8 mouse cellular contexts compared by ENCODE assay signal in genomic region chr5:110652719-110653648, GRCm38 (mm10). TPM values are rescaled to one million over a fixed set of nuclear protein-coding genes. Genes with fewer than 3 reads are reported as not detected.
DNase-seq lines count a peak whose midpoint lies in the region; ATAC-seq and TF ChIP-seq lines count a peak whose summit lies in the region.

Gene Noc4l (minus strand): TSS chr5:110653417.
Gene Ddx51 (plus strand): TSS chr5:110653451.

- peak; percentile 98 for DNase-seq in MN1 (ENCODE audit: low spot score)
- peak; percentile 91 for DNase-seq in cerebellum, adult 9-10 months
- DNase-seq in hindbrain, embryonic 10.5 days (ENCODE audit: low spot score), result peak; percentile 95
- peak; percentile 93 for DNase-seq in layer of hippocampus, adult 9-11 months
- DNase-seq in lung, postnatal 0 days (ENCODE audit: low spot score), result peak; percentile 96
- peak; percentile 98 for DNase-seq in ovary, postnatal 14 days (ENCODE audit: low spot score)
- DNase-seq in thymus, postnatal 14 days, result peak; percentile 97

- no peaks in the 10 kb centered on the region for H3K27me3 ChIP-seq in hindbrain, embryonic 10.5 days (ENCODE audit: insufficient read depth, poor library complexity, severe bottlenecking)
- no peaks in the 10 kb centered on the region for H3K27me3 ChIP-seq in lung, postnatal 0 days (replicated peaks; ENCODE audit: insufficient read depth, low read length)

- peak within 1 kb of the TSS; percentile 86 for H3K4me3 ChIP-seq in hindbrain, embryonic 10.5 days
- peak within 1 kb of the TSS; percentile 97 for H3K4me3 ChIP-seq in lung, postnatal 0 days (ENCODE audit: low read depth, low read length)

- H3K9me3 ChIP-seq in hindbrain, embryonic 10.5 days, result no peaks in the 10 kb centered on the region
- H3K9me3 ChIP-seq in lung, postnatal 0 days (ENCODE audit: low read length), result no peaks in the 10 kb centered on the region

- ATAC-seq in frontal cortex, adult (ENCODE audit: low TSS enrichment), result peak; percentile 62
- peak; percentile 92 for ATAC-seq in lung, postnatal 0 days

- H3K9ac ChIP-seq in lung, postnatal 0 days (replicated peaks; ENCODE audit: low read depth), result peak within 1 kb of the TSS; percentile 73

- H3K36me3 ChIP-seq in hindbrain, embryonic 10.5 days, result peaks cover 75% of the 10 kb centered on the region
- H3K36me3 ChIP-seq in lung, postnatal 0 days (ENCODE audit: insufficient read depth, low read length), result peaks cover 46% of the 10 kb centered on the region

- no peak for TF ChIP-seq EP300 in lung, postnatal 0 days (IDR thresholded peaks at IDR 0.05)

- H3K4me1 ChIP-seq in hindbrain, embryonic 10.5 days (replicated peaks), result peaks cover 21% of the 10 kb centered on the region
- 0 out of 2 replicates have a peak, but pooled peaks cover 8% of the 10 kb centered on the region for H3K4me1 ChIP-seq in lung, postnatal 0 days (ENCODE audit: insufficient read depth, low read depth, low read length)

- peak within 1 kb of the TSS; percentile 91 for H3K27ac ChIP-seq in hindbrain, embryonic 10.5 days
- peak within 1 kb of the TSS; percentile 59; the same call in 1 of the 2 replicates for H3K27ac ChIP-seq in lung, postnatal 0 days (ENCODE audit: low read length)

- H3K4me2 ChIP-seq in lung, postnatal 0 days (replicated peaks; ENCODE audit: low read depth, low read length), result peak within 1 kb of the TSS; percentile 96

- TF ChIP-seq CTCF in lung, postnatal 0 days (IDR thresholded peaks at IDR 0.05), result peak; percentile 42; the same call in 1 of the 2 replicates

- WGBS in hindbrain, embryonic 10.5 days, result 2% methylated on average over 91 of the region's 91 CpGs
- WGBS in lung, postnatal 0 days, result under 1% methylated on average over 89 of the region's 91 CpGs

RNA-seq across cellular contexts. Expression of gene Noc4l, which starts in this region (rescaled TPM):
- polyA plus RNA-seq in hindbrain, embryonic 10.5 days (2016; fragmentation: Nextera tagmentation; extraction: Ambion mirVana), result 78.6 and 81.2 TPM in 2 replicates
- polyA plus RNA-seq in lung, postnatal 0 days (2015; fragmentation: Nextera tagmentation; extraction: Ambion mirVana), result 16.2 and 18.9 TPM in 2 replicates

RNA-seq across cellular contexts. Expression of gene Ddx51, which starts in this region (rescaled TPM):
- 25.7 and 33.7 TPM in 2 replicates for polyA plus RNA-seq in hindbrain, embryonic 10.5 days (2016; fragmentation: Nextera tagmentation; extraction: Ambion mirVana)
- polyA plus RNA-seq in lung, postnatal 0 days (2015; fragmentation: Nextera tagmentation; extraction: Ambion mirVana), result 7.3 and 7.4 TPM in 2 replicates

Comparison
In these comparisons a context has a peak if more than half of its experiments do, and no peak if none do; other contexts are left out.
1. Peak in every context shown above with its lines: DNase-seq, ATAC-seq, H3K4me3 ChIP-seq and H3K27ac ChIP-seq.